Mouse (Mus musculus) liver, embryonic 14.5 days (tissue): ENCODE measurements around the gene Ifitm5. TPM values are rescaled to one million over a fixed set of nuclear protein-coding genes. Genes with fewer than 3 reads are reported as not detected.

Experiments used
- ATAC-seq: fragments of 200-750 bp; cut with Nextera tagmentation; 2 replicates; pipeline ENCODE4 v1.8.0; 2017; ENCODE audit warnings: moderate number of reproducible peaks, mild to moderate bottlenecking, moderate library complexity; ENCODE audit not compliant: insufficient read depth
- DNase-seq, 3 experiments: peaks; one replicate each; pipeline ENCODE4 v3.0.0-alpha.2; 2012 to 2013; ENCODE audit warnings: low read depth in 3 of 3, low spot score in 3 of 3
- H3K27ac ChIP-seq: fragments of 300-500 bp; sonication (generic); 2 replicates; pipeline ENCODE4 v1.5.1; 2014; ENCODE audit warnings: moderate library complexity, mild to moderate bottlenecking, control low read depth, inconsistent platforms
- H3K27me3 ChIP-seq: fragments of 300-500 bp; sonication (generic); 2 replicates; pipeline ENCODE4 v1.6.1; 2014; ENCODE audit warnings: mild to moderate bottlenecking, low read length, moderate library complexity; ENCODE audit not compliant: control insufficient read depth, insufficient read depth
- H3K36me3 ChIP-seq: fragments of 300-500 bp; sonication (generic); replicated peaks from 2 replicates; pipeline ENCODE4 v1.6.1; 2014; ENCODE audit warnings: low read depth; ENCODE audit not compliant: control insufficient read depth, insufficient read depth
- H3K4me1 ChIP-seq, 2 experiments: fragments of 200-500 bp in 1 of 2; fragments of 300-500 bp in 1 of 2; sonication (generic) in 1 of 2; replicated peaks; 2 replicates each; pipeline ENCODE4 v1.6.1; 2012 to 2014; ENCODE audit warnings: antibody characterized with exemption in 1 of 2, inconsistent platforms in 1 of 2, low read length in 1 of 2; ENCODE audit not compliant: control insufficient read depth in 2 of 2, insufficient read depth in 2 of 2
- H3K4me2 ChIP-seq: fragments of 300-500 bp; sonication (generic); 2 replicates; pipeline ENCODE4 v1.6.1; 2014; ENCODE audit warnings: low read depth, mild to moderate bottlenecking, control low read depth, moderate library complexity
- H3K4me3 ChIP-seq, 2 experiments: fragments of 200-500 bp in 1 of 2; fragments of 300-500 bp in 1 of 2; sonication (generic) in 1 of 2; 2 replicates each; pipeline ENCODE4 v1.5.1; 2012 to 2014; ENCODE audit warnings: low read depth in 2 of 2, low read length in 2 of 2, mild to moderate bottlenecking in 2 of 2, control low read depth in 1 of 2, inconsistent platforms in 1 of 2, moderate library complexity in 1 of 2; ENCODE audit not compliant: insufficient read depth in 1 of 2
- H3K9ac ChIP-seq: fragments of 300-500 bp; sonication (generic); replicated peaks from 2 replicates; pipeline ENCODE4 v1.6.1; 2014; ENCODE audit warnings: mild to moderate bottlenecking, control low read depth, moderate library complexity
- H3K9me3 ChIP-seq: fragments of 300-500 bp; sonication (generic); 2 replicates; pipeline ENCODE4 v1.6.1; 2016; ENCODE audit warnings: low read length, mixed read lengths; ENCODE audit not compliant: control insufficient read depth
- CTCF ChIP-seq: IDR thresholded peaks from 2 replicates; pipeline ENCODE4 v1.5.1; 2016; ENCODE audit warnings: antibody characterized with exemption, low read depth, control low read depth
- EP300 ChIP-seq: IDR thresholded peaks from 2 replicates; pipeline ENCODE4 v1.6.1; 2016; ENCODE audit warnings: antibody characterized with exemption, low read depth
- WGBS: fragments of 180-500 bp; shearing (Covaris S2); extraction: QIAGEN DNeasy Blood & Tissue Kit; methylation state at CpG from one replicate; pipeline ENCODE4 v1.1.7; 2014; ENCODE audit not compliant: insufficient replicate concordance; 5-methylcytosine and 5-hydroxymethylcytosine counted together
- polyA plus RNA-seq, 2 experiments: library from polyadenylated mRNA; depleted of rRNA in 1 of 2; stranded (reverse) in 1 of 2; unstranded in 1 of 2; fragments of >200 nt; fragmentation: Nextera tagmentation in 1 of 2; extraction: Ambion mirVana in 1 of 2; gene quantifications; 2 replicates each; pipeline versions ENCODE4 v1.2.1 to v1.2.3; 2012 to 2014

Gene Ifitm5
- polyA plus RNA-seq, 2 experiments: 0.30 to 0.33 TPM

DNA sequence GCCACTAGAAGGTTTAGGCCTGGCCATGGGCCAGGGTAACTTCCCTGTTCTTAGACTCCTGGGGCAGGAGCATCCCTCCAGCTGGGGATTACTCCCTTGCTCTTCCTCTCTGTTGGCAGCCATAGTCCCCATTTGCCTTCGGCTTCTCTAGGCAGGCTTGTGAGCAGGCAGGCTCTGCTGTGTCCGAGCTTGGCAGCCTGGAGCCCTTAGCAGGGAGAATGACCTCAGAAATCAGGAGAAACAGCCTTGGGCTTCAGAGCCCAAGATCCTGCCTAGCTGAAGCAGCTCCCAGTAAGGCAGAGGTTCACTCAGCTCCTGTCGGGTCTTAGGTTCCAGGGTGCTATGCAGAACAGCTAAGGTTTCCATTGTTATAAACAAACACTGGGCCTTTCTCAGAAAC, 51.0 kb downstream of the Ifitm5 start:
- Histone ChIP-seq H3K27me3 (no peaks in the 10 kb centered on the region), H3K9ac (no peak overlapping the region), H3K4me2 (no peak overlapping the region), H3K4me1 (no peaks in the 10 kb centered on the region), H3K36me3 (peaks cover 9% of the 10 kb centered on the region), H3K4me3 (no peak overlapping the region), H3K27ac (no peak overlapping the region), H3K9me3 (no peaks in the 10 kb centered on the region)
- WGBS: 69% methylated on average over 3 of the region's 3 CpGs
- no peak for DNase-seq
- no peak for TF ChIP-seq EP300
- TF ChIP-seq CTCF: no peak
- no peak for ATAC-seq

Other genes starting within 250 kb of the Ifitm5 start
- gene Cyp2e1, start 186.6 kb downstream of the Ifitm5 start, polyA plus RNA-seq (2012; rRNA removed): 0.07 and 0.14 TPM in 2 replicates
- 0.17 and 0.18 TPM in 2 replicates for gene Cyp2e1, start 186.6 kb downstream of the Ifitm5 start, polyA plus RNA-seq (2014; fragmentation: Nextera tagmentation; extraction: Ambion mirVana)
- gene Syce1, start 162.4 kb downstream of the Ifitm5 start, polyA plus RNA-seq (2012; rRNA removed): 0.08 and 0.09 TPM in 2 replicates
- not detected in 2 replicates for gene Syce1, start 162.4 kb downstream of the Ifitm5 start, polyA plus RNA-seq (2014; fragmentation: Nextera tagmentation; extraction: Ambion mirVana)
- 0.06 and 0.10 TPM in 2 replicates for gene Zfp941, start 128.1 kb downstream of the Ifitm5 start, polyA plus RNA-seq (2012; rRNA removed)
- gene Zfp941, start 128.1 kb downstream of the Ifitm5 start, polyA plus RNA-seq (2014; fragmentation: Nextera tagmentation; extraction: Ambion mirVana): 0.10 and 0.25 TPM in 2 replicates
- gene Urah, start 115.3 kb downstream of the Ifitm5 start, polyA plus RNA-seq (2012; rRNA removed): 8.3 and 9.1 TPM in 2 replicates
- 19.3 and 22.8 TPM in 2 replicates for gene Urah, start 115.3 kb downstream of the Ifitm5 start, polyA plus RNA-seq (2014; fragmentation: Nextera tagmentation; extraction: Ambion mirVana)
- gene Scgb1c1, start 104.7 kb downstream of the Ifitm5 start, polyA plus RNA-seq (2012; rRNA removed): not detected in 2 replicates
- not detected in 2 replicates for gene Scgb1c1, start 104.7 kb downstream of the Ifitm5 start, polyA plus RNA-seq (2014; fragmentation: Nextera tagmentation; extraction: Ambion mirVana)
- gene Odf3, start 102.5 kb downstream of the Ifitm5 start, polyA plus RNA-seq (2012; rRNA removed): not detected in 2 replicates
- not detected in 2 replicates for gene Odf3, start 102.5 kb downstream of the Ifitm5 start, polyA plus RNA-seq (2014; fragmentation: Nextera tagmentation; extraction: Ambion mirVana)
- gene Gm45785, start 94.0 kb downstream of the Ifitm5 start, polyA plus RNA-seq (2012; rRNA removed): not detected in 2 replicates
- gene Gm45785, start 94.0 kb downstream of the Ifitm5 start, polyA plus RNA-seq (2014; fragmentation: Nextera tagmentation; extraction: Ambion mirVana): not detected in 2 replicates
- 14.4 and 17.9 TPM in 2 replicates for gene Ric8a, start 93.3 kb downstream of the Ifitm5 start, polyA plus RNA-seq (2012; rRNA removed)
- gene Ric8a, start 93.3 kb downstream of the Ifitm5 start, polyA plus RNA-seq (2014; fragmentation: Nextera tagmentation; extraction: Ambion mirVana): 19.1 and 19.7 TPM in 2 replicates
- 8.3 and 11.6 TPM in 2 replicates for gene Bet1l, start 92.7 kb downstream of the Ifitm5 start, polyA plus RNA-seq (2012; rRNA removed)
- gene Bet1l, start 92.7 kb downstream of the Ifitm5 start, polyA plus RNA-seq (2014; fragmentation: Nextera tagmentation; extraction: Ambion mirVana): 20.6 and 21.1 TPM in 2 replicates
- gene Psmd13, start 68.3 kb downstream of the Ifitm5 start, polyA plus RNA-seq (2012; rRNA removed): 39.8 and 50.8 TPM in 2 replicates
- 90.5 and 92.6 TPM in 2 replicates for gene Psmd13, start 68.3 kb downstream of the Ifitm5 start, polyA plus RNA-seq (2014; fragmentation: Nextera tagmentation; extraction: Ambion mirVana)
- gene Sirt3, start 68.0 kb downstream of the Ifitm5 start, polyA plus RNA-seq (2012; rRNA removed): 13.7 and 14.0 TPM in 2 replicates
- 14.4 and 14.7 TPM in 2 replicates for gene Sirt3, start 68.0 kb downstream of the Ifitm5 start, polyA plus RNA-seq (2014; fragmentation: Nextera tagmentation; extraction: Ambion mirVana)
- not detected in 2 replicates for gene Cox8b, start 49.8 kb downstream of the Ifitm5 start, polyA plus RNA-seq (2012; rRNA removed)
- gene Cox8b, start 49.8 kb downstream of the Ifitm5 start, polyA plus RNA-seq (2014; fragmentation: Nextera tagmentation; extraction: Ambion mirVana): not detected in 2 replicates
- gene Nlrp6, start 29.4 kb downstream of the Ifitm5 start, polyA plus RNA-seq (2012; rRNA removed): 6.3 and 6.5 TPM in 2 replicates
- 2.6 and 3.2 TPM in 2 replicates for gene Nlrp6, start 29.4 kb downstream of the Ifitm5 start, polyA plus RNA-seq (2014; fragmentation: Nextera tagmentation; extraction: Ambion mirVana)
- gene Pgghg, start 8.9 kb downstream of the Ifitm5 start, polyA plus RNA-seq (2012; rRNA removed): 7.2 TPM in 2 replicates
- gene Pgghg, start 8.9 kb downstream of the Ifitm5 start, polyA plus RNA-seq (2014; fragmentation: Nextera tagmentation; extraction: Ambion mirVana): 4.5 and 4.9 TPM in 2 replicates
- gene Gm45717, start 5.6 kb upstream of the Ifitm5 start, polyA plus RNA-seq (2012; rRNA removed): not detected in 2 replicates
- not detected in 2 replicates for gene Gm45717, start 5.6 kb upstream of the Ifitm5 start, polyA plus RNA-seq (2014; fragmentation: Nextera tagmentation; extraction: Ambion mirVana)
- 217 and 258 TPM in 2 replicates for gene Ifitm2, start 5.7 kb upstream of the Ifitm5 start, polyA plus RNA-seq (2012; rRNA removed)
- 405 and 432 TPM in 2 replicates for gene Ifitm2, start 5.7 kb upstream of the Ifitm5 start, polyA plus RNA-seq (2014; fragmentation: Nextera tagmentation; extraction: Ambion mirVana)
- gene Ifitm1, start 16.9 kb upstream of the Ifitm5 start, polyA plus RNA-seq (2012; rRNA removed): 34.2 and 35.7 TPM in 2 replicates
- 20.2 and 30.9 TPM in 2 replicates for gene Ifitm1, start 16.9 kb upstream of the Ifitm5 start, polyA plus RNA-seq (2014; fragmentation: Nextera tagmentation; extraction: Ambion mirVana)
- gene Ifitm3, start 60.5 kb upstream of the Ifitm5 start, polyA plus RNA-seq (2012; rRNA removed): 27.8 and 30.8 TPM in 2 replicates
- 61.5 and 73.5 TPM in 2 replicates for gene Ifitm3, start 60.5 kb upstream of the Ifitm5 start, polyA plus RNA-seq (2014; fragmentation: Nextera tagmentation; extraction: Ambion mirVana)
- 8.3 and 9.2 TPM in 2 replicates for gene Ifitm6, start 67.6 kb upstream of the Ifitm5 start, polyA plus RNA-seq (2012; rRNA removed)
- gene Ifitm6, start 67.6 kb upstream of the Ifitm5 start, polyA plus RNA-seq (2014; fragmentation: Nextera tagmentation; extraction: Ambion mirVana): 6.0 and 9.6 TPM in 2 replicates
- gene Gm17387, start 78.8 kb upstream of the Ifitm5 start, polyA plus RNA-seq (2012; rRNA removed): not detected in 2 replicates
- gene Gm17387, start 78.8 kb upstream of the Ifitm5 start, polyA plus RNA-seq (2014; fragmentation: Nextera tagmentation; extraction: Ambion mirVana): not detected in 2 replicates
- gene B4galnt4, start 110.8 kb upstream of the Ifitm5 start, polyA plus RNA-seq (2012; rRNA removed): 0.64 and 0.84 TPM in 2 replicates
- 0.39 and 0.68 TPM in 2 replicates for gene B4galnt4, start 110.8 kb upstream of the Ifitm5 start, polyA plus RNA-seq (2014; fragmentation: Nextera tagmentation; extraction: Ambion mirVana)
- gene Pkp3, start 127.9 kb upstream of the Ifitm5 start, polyA plus RNA-seq (2012; rRNA removed): 0.33 and 0.51 TPM in 2 replicates
- gene Pkp3, start 127.9 kb upstream of the Ifitm5 start, polyA plus RNA-seq (2014; fragmentation: Nextera tagmentation; extraction: Ambion mirVana): 0.36 and 0.80 TPM in 2 replicates
- gene Sigirr, start 150.3 kb upstream of the Ifitm5 start, polyA plus RNA-seq (2012; rRNA removed): 9.8 and 10.8 TPM in 2 replicates
- gene Sigirr, start 150.3 kb upstream of the Ifitm5 start, polyA plus RNA-seq (2014; fragmentation: Nextera tagmentation; extraction: Ambion mirVana): 16.0 and 18.4 TPM in 2 replicates
- 0.30 and 0.53 TPM in 2 replicates for gene Ano9, start 167.5 kb upstream of the Ifitm5 start, polyA plus RNA-seq (2012; rRNA removed)
- gene Ano9, start 167.5 kb upstream of the Ifitm5 start, polyA plus RNA-seq (2014; fragmentation: Nextera tagmentation; extraction: Ambion mirVana): 0.24 and 0.27 TPM in 2 replicates
- gene Ptdss2, start 172.1 kb upstream of the Ifitm5 start, polyA plus RNA-seq (2012; rRNA removed): 72.2 and 72.8 TPM in 2 replicates
- gene Ptdss2, start 172.1 kb upstream of the Ifitm5 start, polyA plus RNA-seq (2014; fragmentation: Nextera tagmentation; extraction: Ambion mirVana): 111 and 130 TPM in 2 replicates
- gene Rnh1, start 222.6 kb upstream of the Ifitm5 start, polyA plus RNA-seq (2012; rRNA removed): 26.5 and 29.1 TPM in 2 replicates
- 54.6 and 59.7 TPM in 2 replicates for gene Rnh1, start 222.6 kb upstream of the Ifitm5 start, polyA plus RNA-seq (2014; fragmentation: Nextera tagmentation; extraction: Ambion mirVana)
- gene Hras, start 243.7 kb upstream of the Ifitm5 start, polyA plus RNA-seq (2012; rRNA removed): 50.8 and 66.8 TPM in 2 replicates
- 84.4 and 102 TPM in 2 replicates for gene Hras, start 243.7 kb upstream of the Ifitm5 start, polyA plus RNA-seq (2014; fragmentation: Nextera tagmentation; extraction: Ambion mirVana)
- 15.3 and 20.3 TPM in 2 replicates for gene Lrrc56, start 243.9 kb upstream of the Ifitm5 start, polyA plus RNA-seq (2012; rRNA removed)
- 10.4 and 10.9 TPM in 2 replicates for gene Lrrc56, start 243.9 kb upstream of the Ifitm5 start, polyA plus RNA-seq (2014; fragmentation: Nextera tagmentation; extraction: Ambion mirVana)